Mouse (Mus musculus) heart, embryonic 12.5 days (tissue): Measurements from ENCODE around the gene Pam. TPM values are rescaled to one million over a fixed set of nuclear protein-coding genes. Genes with fewer than 3 reads are reported as not detected.
"Not testable (repeated sequence)": the region's sequence is repeated elsewhere in the genome, so short reads cannot be mapped to it uniquely, and the experiment has no call there.

ENCODE experiments used
- ATAC-seq: fragments of 200-750 bp; cut with Nextera tagmentation; 2 replicates; pipeline ENCODE4 v1.8.0; 2017; ENCODE audit warnings: moderate TSS enrichment, moderate library complexity; ENCODE audit not compliant: insufficient number of reproducible peaks, low FRiP score
- H3K27ac ChIP-seq: fragments of 300-500 bp; sonication (generic); 2 replicates; pipeline ENCODE4 v1.5.1; 2016; ENCODE audit warnings: mild to moderate bottlenecking, moderate library complexity; ENCODE audit not compliant: poor library complexity, severe bottlenecking
- H3K27me3 ChIP-seq: fragments of 300-500 bp; sonication (generic); replicated peaks from 2 replicates; pipeline ENCODE4 v1.6.1; 2016; ENCODE audit warnings: mild to moderate bottlenecking, moderate library complexity
- H3K36me3 ChIP-seq: fragments of 300-500 bp; sonication (generic); 2 replicates; pipeline ENCODE4 v1.6.1; 2016; ENCODE audit warnings: mild to moderate bottlenecking, moderate library complexity
- H3K4me1 ChIP-seq: fragments of 300-500 bp; sonication (generic); replicated peaks from 2 replicates; pipeline ENCODE4 v1.6.1; 2016; ENCODE audit warnings: mild to moderate bottlenecking
- H3K4me2 ChIP-seq: fragments of 300-500 bp; sonication (generic); 2 replicates; pipeline ENCODE4 v1.6.1; 2016; ENCODE audit warnings: mild to moderate bottlenecking, moderate library complexity
- H3K4me3 ChIP-seq: fragments of 300-500 bp; sonication (generic); 2 replicates; pipeline ENCODE4 v1.5.1; 2016; ENCODE audit warnings: mild to moderate bottlenecking
- H3K9ac ChIP-seq: fragments of 300-500 bp; sonication (generic); 2 replicates; pipeline ENCODE4 v1.6.1; 2016; ENCODE audit warnings: mild to moderate bottlenecking, moderate library complexity
- H3K9me3 ChIP-seq: fragments of 300-500 bp; sonication (generic); replicated peaks from 2 replicates; pipeline ENCODE4 v1.6.1; 2016; ENCODE audit warnings: mild to moderate bottlenecking, moderate library complexity
- WGBS: fragments of 180-500 bp; shearing (Covaris S2); methylation state at CpG from one replicate; pipeline ENCODE4 v1.1.7; 2016; 5-methylcytosine and 5-hydroxymethylcytosine counted together
- polyA plus RNA-seq: library from polyadenylated mRNA; unstranded; fragments of >200 nt; fragmentation: Nextera tagmentation; extraction: Ambion mirVana; gene quantifications from 2 replicates; pipeline ENCODE4 v1.2.1, GENCODE M21; 2016

The Pam gene
- polyA plus RNA-seq, 1 experiment from 2014 or later: 393 TPM

DNA sequence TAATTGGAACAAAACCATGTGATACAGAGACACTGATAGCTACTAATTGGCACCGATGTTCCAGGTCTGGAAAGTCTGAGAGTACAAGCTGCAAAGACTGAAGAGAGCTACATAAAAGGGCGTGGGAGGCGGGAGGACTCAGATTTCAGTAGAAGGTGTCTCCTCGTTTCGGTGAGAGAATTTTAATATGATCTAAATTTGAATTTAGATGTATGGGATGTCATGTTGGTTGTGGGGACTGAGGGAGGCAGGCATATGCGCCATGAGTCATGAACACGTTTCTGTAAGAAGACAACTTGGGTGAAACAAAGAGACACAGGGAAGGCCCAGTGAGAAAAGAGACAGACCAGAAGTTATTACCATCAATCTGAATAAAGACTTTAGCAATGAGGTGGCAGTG, 133.3 kb downstream of the Pam start:
- 84% methylated on average over 7 of the region's 7 CpGs for WGBS
- Histone ChIP-seq H3K27me3 (no peaks in the 10 kb centered on the region), H3K27ac (no peak overlapping the region), H3K4me3 (no peak overlapping the region), H3K36me3 (peaks cover 3% of the 10 kb centered on the region; the same call in 1 of the 2 replicates), H3K4me2 (no peak overlapping the region), H3K9ac (no peak overlapping the region), H3K9me3 (no peaks in the 10 kb centered on the region), H3K4me1 (peaks cover 25% of the 10 kb centered on the region)
- no peak for ATAC-seq

- Histone ChIP-seq H3K36me3 (peaks cover 3% of the 10 kb centered on the region; the same call in 1 of the 2 replicates), H3K4me3 (no peak overlapping the region), H3K27me3 (no peaks in the 10 kb centered on the region), H3K27ac (no peak overlapping the region), H3K9ac (no peak overlapping the region), H3K9me3 (no peaks in the 10 kb centered on the region), H3K4me1 (peaks cover 26% of the 10 kb centered on the region), H3K4me2 (no peak overlapping the region)
- ATAC-seq: no peak
- WGBS: 93% methylated on average over 3 of the region's 3 CpGs
Observed at GRCm38 (mm10) chr1:97960681-97961080, 134.8 kb downstream of the Pam start.

- peaks cover 3% of the 10 kb centered on the region; the same call in 1 of the 2 replicates for H3K36me3 ChIP-seq
- H3K27ac ChIP-seq: no peak overlapping the region
- H3K27me3 ChIP-seq: no peaks in the 10 kb centered on the region
- 90% methylated on average over 6 of the region's 6 CpGs for WGBS
- no peak for ATAC-seq
- H3K4me3 ChIP-seq: no peak overlapping the region
- H3K4me1 ChIP-seq: peaks cover 26% of the 10 kb centered on the region
- no peak overlapping the region for H3K9ac ChIP-seq
- H3K4me2 ChIP-seq: no peak overlapping the region
- no peaks in the 10 kb centered on the region for H3K9me3 ChIP-seq
Observed at GRCm38 (mm10) chr1:97960124-97960523, 135.3 kb downstream of the Pam start.

DNA sequence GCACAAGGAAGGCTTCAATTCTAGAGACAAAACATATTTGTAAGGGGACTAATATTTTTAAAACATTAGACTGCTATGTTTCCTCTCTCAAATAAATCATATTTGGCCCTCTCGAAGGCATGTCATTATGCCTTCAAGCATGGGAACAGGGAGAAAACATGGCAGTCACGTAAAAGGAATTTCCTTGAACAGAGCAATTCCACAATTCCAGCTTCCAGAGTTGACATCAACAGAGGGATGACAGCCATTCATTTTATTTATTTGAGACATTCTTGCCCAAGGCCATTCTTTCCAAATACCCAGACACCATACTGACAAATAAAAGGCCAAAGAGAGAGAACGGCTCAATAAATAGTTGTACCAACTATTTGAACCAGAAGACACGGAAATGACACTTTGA, 136.7 kb downstream of the Pam start:
- Histone ChIP-seq H3K36me3 (peaks cover 3% of the 10 kb centered on the region; the same call in 1 of the 2 replicates), H3K9me3 (no peaks in the 10 kb centered on the region), H3K4me1 (peaks cover 22% of the 10 kb centered on the region), H3K27ac (no peak overlapping the region), H3K4me2 (no peak overlapping the region), H3K27me3 (no peaks in the 10 kb centered on the region), H3K9ac (no peak overlapping the region), H3K4me3 (no peak overlapping the region)
- no peak for ATAC-seq
- WGBS: 89% methylated on average over 4 of the region's 4 CpGs

- 82% methylated on average over 17 of the region's 17 CpGs for WGBS
- H3K9ac ChIP-seq, ATAC-seq, H3K4me1 ChIP-seq, H3K27ac ChIP-seq, H3K4me3 ChIP-seq, H3K27me3 ChIP-seq, H3K9me3 ChIP-seq, H3K36me3 ChIP-seq, H3K4me2 ChIP-seq: not testable (repeated sequence)
Observed at GRCm38 (mm10) chr1:97949258-97949657, 146.2 kb downstream of the Pam start.

DNA sequence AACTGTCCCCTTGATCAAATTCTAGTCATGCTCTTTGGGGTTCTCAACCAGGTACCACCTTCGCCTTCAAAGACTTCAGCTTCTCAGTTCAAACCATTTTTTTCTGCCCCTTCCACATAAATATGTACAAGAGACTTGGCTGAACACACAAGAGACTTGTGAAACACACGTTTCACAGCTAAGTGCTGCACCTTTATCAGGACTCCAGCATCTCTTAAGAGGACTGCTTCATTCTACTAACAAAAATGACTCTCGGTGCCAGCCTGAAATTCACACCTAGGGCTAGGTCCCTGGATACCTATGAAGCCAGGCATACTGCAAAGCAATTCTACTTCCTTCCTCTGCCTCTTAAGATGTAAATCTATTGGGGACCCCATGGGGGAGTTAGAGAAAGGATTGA, 148.3 kb downstream of the Pam start:
- no peak for ATAC-seq

GRCm38 (mm10) chr1:97943908-97944608, 151.4 kb downstream of the Pam start:
- Histone ChIP-seq H3K36me3 (no peaks in the 10 kb centered on the region), H3K4me2 (no peak overlapping the region), H3K9ac (no peak overlapping the region), H3K27me3 (no peaks in the 10 kb centered on the region), H3K9me3 (no peaks in the 10 kb centered on the region), H3K4me3 (no peak overlapping the region), H3K27ac (no peak overlapping the region), H3K4me1 (peaks cover 5% of the 10 kb centered on the region; the same call in 1 of the 2 replicates)
- no peak for ATAC-seq
- 72% methylated on average over 4 of the region's 4 CpGs for WGBS

More for the DNA sequence above, 148.3 kb downstream of the Pam start:
- no peaks in the 10 kb centered on the region for H3K9me3 ChIP-seq
- H3K27me3 ChIP-seq: no peaks in the 10 kb centered on the region
- no peak overlapping the region for H3K4me3 ChIP-seq
- H3K4me2 ChIP-seq: no peak overlapping the region
- H3K4me1 ChIP-seq: peaks cover 5% of the 10 kb centered on the region; the same call in 1 of the 2 replicates
- 72% methylated on average over 3 of the region's 3 CpGs for whole genome bisulfite sequencing
- H3K36me3 ChIP-seq: no peaks in the 10 kb centered on the region
- no peak overlapping the region for H3K9ac ChIP-seq
- H3K27ac ChIP-seq: no peak overlapping the region

DNA sequence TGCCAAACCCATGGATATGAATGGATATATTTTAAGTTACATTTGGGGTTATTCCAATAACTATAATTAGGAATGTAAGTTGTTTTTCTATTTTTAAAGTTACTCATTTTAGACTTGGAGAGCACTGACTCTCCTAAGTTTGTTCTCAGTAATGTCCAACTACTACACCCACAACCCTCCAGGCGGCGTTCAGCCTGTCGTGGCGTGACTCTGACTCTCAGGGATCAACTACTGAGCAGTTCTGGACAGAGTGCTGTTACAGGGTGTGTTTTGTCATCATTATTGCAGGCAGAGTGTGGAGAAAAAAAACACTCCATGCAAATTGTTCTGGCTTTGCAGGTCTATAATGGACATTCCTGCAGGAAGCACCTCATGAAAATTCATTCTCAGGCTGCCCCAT, 152.0 kb downstream of the Pam start:
- Histone ChIP-seq H3K4me3 (no peak overlapping the region), H3K27me3 (no peaks in the 10 kb centered on the region), H3K4me1 (peaks cover 7% of the 10 kb centered on the region; the same call in 1 of the 2 replicates), H3K4me2 (no peak overlapping the region), H3K27ac (no peak overlapping the region), H3K9ac (no peak overlapping the region), H3K36me3 (peaks cover 2% of the 10 kb centered on the region; the same call in 1 of the 2 replicates), H3K9me3 (no peaks in the 10 kb centered on the region)
- 81% methylated on average over 4 of the region's 4 CpGs for WGBS
- no peak for ATAC-seq

- H3K4me3 ChIP-seq: no peak overlapping the region
- peaks cover 11% of the 10 kb centered on the region; the same call in 1 of the 2 replicates for H3K4me1 ChIP-seq
- peaks cover 3% of the 10 kb centered on the region; the same call in 1 of the 2 replicates for H3K36me3 ChIP-seq
- no peak overlapping the region for H3K9ac ChIP-seq
- no peaks in the 10 kb centered on the region for H3K27me3 ChIP-seq
- H3K9me3 ChIP-seq: no peaks in the 10 kb centered on the region
- 61% methylated on average over 2 of the region's 2 CpGs for WGBS
- no peak for ATAC-seq
- no peak overlapping the region for H3K27ac ChIP-seq
- H3K4me2 ChIP-seq: no peak overlapping the region
Observed at GRCm38 (mm10) chr1:97942966-97943365, 152.5 kb downstream of the Pam start.

DNA sequence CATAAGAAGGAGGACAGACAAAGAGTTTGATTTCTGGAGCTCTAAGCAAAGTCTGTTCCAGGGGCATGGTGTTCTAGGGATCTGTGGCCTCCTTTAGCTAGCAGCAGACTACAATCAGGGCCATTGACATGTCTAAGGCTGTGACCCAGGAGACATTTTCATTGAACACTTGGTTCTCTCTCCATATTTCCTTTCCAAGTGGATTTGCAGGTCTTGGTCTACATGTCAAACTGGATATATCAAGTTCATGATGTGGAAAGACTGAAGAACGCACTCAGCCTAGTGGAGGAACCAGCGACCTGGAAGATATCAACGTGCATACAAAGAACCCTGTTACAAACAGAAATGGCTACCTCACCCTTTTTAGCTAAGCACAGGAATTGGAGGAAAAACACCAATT, 156.9 kb downstream of the Pam start:
- Histone ChIP-seq H3K9ac (no peak overlapping the region), H3K4me2 (no peak overlapping the region), H3K4me3 (no peak overlapping the region), H3K36me3 (peaks cover 9% of the 10 kb centered on the region), H3K4me1 (peaks cover 6% of the 10 kb centered on the region; the same call in 1 of the 2 replicates), H3K9me3 (no peaks in the 10 kb centered on the region), H3K27me3 (no peaks in the 10 kb centered on the region), H3K27ac (no peak overlapping the region)
- no peak for ATAC-seq
- WGBS: 83% methylated on average over 3 of the region's 3 CpGs

GRCm38 (mm10) chr1:97938053-97938452, 157.4 kb downstream of the Pam start:
- ATAC-seq: no peak
- no peaks in the 10 kb centered on the region for H3K9me3 ChIP-seq
- WGBS: 50% methylated on average over 3 of the region's 3 CpGs
- peaks cover 6% of the 10 kb centered on the region; the same call in 1 of the 2 replicates for H3K4me1 ChIP-seq
- H3K36me3 ChIP-seq: peaks cover 9% of the 10 kb centered on the region
- H3K4me3 ChIP-seq: no peak overlapping the region
- H3K27ac ChIP-seq: no peak overlapping the region
- no peak overlapping the region for H3K9ac ChIP-seq
- H3K4me2 ChIP-seq: no peak overlapping the region
- H3K27me3 ChIP-seq: no peaks in the 10 kb centered on the region

- Histone ChIP-seq H3K27me3 (no peaks in the 10 kb centered on the region), H3K4me1 (peaks cover 9% of the 10 kb centered on the region; the same call in 1 of the 2 replicates), H3K36me3 (peaks cover 15% of the 10 kb centered on the region), H3K9ac (no peak overlapping the region), H3K27ac (no peak overlapping the region), H3K4me3 (no peak overlapping the region), H3K9me3 (no peaks in the 10 kb centered on the region), H3K4me2 (no peak overlapping the region)
- no peak for ATAC-seq
Observed at GRCm38 (mm10) chr1:97934940-97935339, 160.5 kb downstream of the Pam start.
